Mouse (Mus musculus) CH12.LX (cell line): ENCODE results near the gene Ankrd11. TPM values are rescaled to one million over a fixed set of nuclear protein-coding genes. Genes with fewer than 3 reads are reported as not detected.

Experiments used
- DNase-seq: peaks from one replicate; pipeline ENCODE4 v3.0.0-alpha.2; 2013; ENCODE audit errors: extremely low read depth
- H3K27ac ChIP-seq: 2 replicates; pipeline ENCODE4 v1.5.1; 2012; ENCODE audit warnings: low read depth, mild to moderate bottlenecking, control low read depth, moderate library complexity; ENCODE audit not compliant: insufficient read depth
- H3K27me3 ChIP-seq: replicated peaks from 2 replicates; pipeline ENCODE3; 2012; ENCODE audit warnings: inconsistent platforms
- H3K36me3 ChIP-seq, 2 experiments: replicated peaks in 1 of 2; 2 replicates each; pipeline versions ENCODE3 to v1.6.1; 2012; ENCODE audit warnings: inconsistent platforms in 1 of 2, low read length in 1 of 2, mild to moderate bottlenecking in 1 of 2, mixed read lengths in 1 of 2, moderate library complexity in 1 of 2; ENCODE audit not compliant: control insufficient read depth in 1 of 2, insufficient read depth in 1 of 2
- H3K4me1 ChIP-seq, 2 experiments: 2 replicates each; pipeline ENCODE4 v1.6.1; 2012; ENCODE audit warnings: inconsistent platforms in 1 of 2, moderate library complexity in 1 of 2; ENCODE audit not compliant: insufficient read depth in 2 of 2, control insufficient read depth in 1 of 2
- H3K4me2 ChIP-seq: 2 replicates; pipeline ENCODE4 v1.6.1; 2012; ENCODE audit warnings: low read depth, mild to moderate bottlenecking, control low read depth; ENCODE audit not compliant: poor library complexity, insufficient read depth, severe bottlenecking
- H3K4me3 ChIP-seq, 3 experiments: fragments of 150-350 bp in 1 of 3; sonication (generic) in 1 of 3; replicated peaks in 1 of 3; 2 replicates each; pipeline versions ENCODE3 to v1.5.1; 2011 to 2012; ENCODE audit warnings: low read depth in 2 of 3, low read length in 2 of 3, mild to moderate bottlenecking in 2 of 3, moderate library complexity in 2 of 3, control low read depth in 1 of 3, improper control_type of control experiment in 1 of 3, inconsistent platforms in 1 of 3, mixed read lengths in 1 of 3; ENCODE audit not compliant: poor library complexity in 1 of 3
- H3K79me2 ChIP-seq: replicated peaks from 2 replicates; pipeline ENCODE4 v1.6.1; 2012; ENCODE audit warnings: mild to moderate bottlenecking, moderate library complexity; ENCODE audit not compliant: control insufficient read depth, poor library complexity, insufficient read depth, severe bottlenecking; ENCODE audit errors: extremely low read depth
- H3K9ac ChIP-seq: 2 replicates; pipeline ENCODE4 v1.6.1; 2012; ENCODE audit warnings: low read depth, mild to moderate bottlenecking, control low read depth, moderate library complexity; ENCODE audit not compliant: insufficient read depth
- H3K9me3 ChIP-seq: replicated peaks from 2 replicates; pipeline ENCODE3; 2012; ENCODE audit warnings: low read length, inconsistent platforms, mixed read lengths
- BHLHE40 ChIP-seq: IDR thresholded peaks from 2 replicates; pipeline ENCODE4 v1.6.1; 2011; ENCODE audit warnings: mild to moderate bottlenecking, low read depth, low read length, improper control_type of control experiment
- CHD2 ChIP-seq: IDR thresholded peaks from 2 replicates; pipeline ENCODE4 v1.6.1; 2011; ENCODE audit warnings: low read length, improper control_type of control experiment
- CTCF ChIP-seq, 2 experiments: IDR thresholded peaks in 1 of 2; conservative IDR thresholded peaks in 1 of 2; 2 replicates each; pipeline ENCODE4 v1.5.1; 2011 to 2012; ENCODE audit warnings: low read depth in 2 of 2, low read length in 2 of 2, improper control_type of control experiment in 1 of 2, inconsistent platforms in 1 of 2, mild to moderate bottlenecking in 1 of 2, moderate library complexity in 1 of 2
- ELF1 ChIP-seq: IDR thresholded peaks from 2 replicates; pipeline ENCODE4 v1.6.1; 2014; ENCODE audit warnings: low read depth, mild to moderate bottlenecking, inconsistent platforms, low read length, improper control_type of control experiment
- EP300 ChIP-seq: IDR thresholded peaks from 2 replicates; pipeline ENCODE4 v1.6.1; 2011; ENCODE audit warnings: low read length, improper control_type of control experiment
- ETS1 ChIP-seq: conservative IDR thresholded peaks from 2 replicates; pipeline ENCODE4 v1.6.1; 2012; ENCODE audit warnings: low read depth, mild to moderate bottlenecking, inconsistent platforms, low read length, improper control_type of control experiment, moderate library complexity
- GABPA ChIP-seq: IDR thresholded peaks from 2 replicates; pipeline ENCODE4 v1.6.1; 2012; ENCODE audit warnings: low read depth, low read length, improper control_type of control experiment, inconsistent platforms; ENCODE audit not compliant: insufficient replicate concordance
- JUN ChIP-seq: IDR thresholded peaks from 2 replicates; pipeline ENCODE4 v1.6.1; 2011; ENCODE audit warnings: low read depth, mild to moderate bottlenecking, low read length, improper control_type of control experiment, moderate library complexity; ENCODE audit not compliant: insufficient read depth
- JUND ChIP-seq: conservative IDR thresholded peaks from 2 replicates; pipeline ENCODE4 v1.6.1; 2011; ENCODE audit warnings: low read depth, low read length, improper control_type of control experiment
- KAT2A ChIP-seq: IDR thresholded peaks from 2 replicates; pipeline ENCODE4 v1.6.1; 2012; ENCODE audit warnings: low read length, improper control_type of control experiment, inconsistent platforms; ENCODE audit not compliant: insufficient replicate concordance
- NELFE ChIP-seq: IDR thresholded peaks from 2 replicates; pipeline ENCODE4 v1.6.1; 2011; ENCODE audit warnings: low read depth, low read length, improper control_type of control experiment
- NRF1 ChIP-seq: IDR thresholded peaks from 2 replicates; pipeline ENCODE4 v1.6.1; 2014; ENCODE audit warnings: low read depth, mild to moderate bottlenecking, inconsistent platforms, low read length, improper control_type of control experiment, moderate library complexity
- POLR2AphosphoS2 ChIP-seq: IDR thresholded peaks from 2 replicates; pipeline ENCODE4 v1.6.1; 2011; ENCODE audit warnings: low read depth, low read length, improper control_type of control experiment
- SMC3 ChIP-seq: IDR thresholded peaks from 2 replicates; pipeline ENCODE4 v1.6.1; 2011; ENCODE audit warnings: low read depth, low read length, improper control_type of control experiment
- TCF12 ChIP-seq: IDR thresholded peaks from 2 replicates; pipeline ENCODE4 v1.6.1; 2014; ENCODE audit warnings: low read depth, mild to moderate bottlenecking, inconsistent platforms, low read length, improper control_type of control experiment
- USF2 ChIP-seq: conservative IDR thresholded peaks from 2 replicates; pipeline ENCODE4 v1.6.1; 2011; ENCODE audit warnings: low read depth, low read length, improper control_type of control experiment
- ZKSCAN1 ChIP-seq: IDR thresholded peaks from 2 replicates; pipeline ENCODE4 v1.6.1; 2012; ENCODE audit warnings: low read depth, inconsistent platforms, low read length, improper control_type of control experiment, borderline replicate concordance
- ZMIZ1 ChIP-seq: IDR thresholded peaks from 2 replicates; pipeline ENCODE4 v1.6.1; 2012; ENCODE audit warnings: low read depth, mild to moderate bottlenecking, inconsistent platforms, low read length, improper control_type of control experiment
- ZNF384 ChIP-seq: IDR thresholded peaks from 2 replicates; pipeline ENCODE4 v1.6.1; 2012; ENCODE audit warnings: low read depth, low read length, improper control_type of control experiment, inconsistent platforms
- dilution Hi-C: fragments of 300-500 bp; cut with MboI; formaldehyde crosslinking; loops from 2 replicates; pipeline ENCODE4 v1.14.3; 2020; ENCODE audit warnings: low sequenced_read_pairs; ENCODE audit not compliant: extremely low pct_unique_long_range_greater_than_20kb, extremely low pct_ligation_motif_present
- in situ Hi-C: fragments of 300-500 bp; cut with MboI; formaldehyde crosslinking; loops from 3 replicates; pipeline ENCODE4 v1.14.3; 2019; ENCODE audit warnings: low sequenced_read_pairs, low pct_ligation_motif_present, low pct_unique_long_range_greater_than_20kb, mixed read lengths
- polyA plus RNA-seq: library from polyadenylated mRNA; unstranded; fragments of >175 nt; gene quantifications from 2 replicates; pipeline ENCODE4 v1.2.1, GENCODE M21; 2012; ENCODE audit warnings: low read depth; ENCODE audit not compliant: insufficient read length
- total RNA-seq, 2 experiments: library from RNA; depleted of rRNA; stranded (reverse); fragments of 300-350 nt in 1 of 2; fragments of >200 nt in 1 of 2; gene quantifications; 2 replicates each; pipeline ENCODE4 v1.2.3; 2012 to 2014

Ankrd11 gene
- total and polyA plus RNA-seq, 3 experiments, result 37.4 to 74.9 (median 60.7) TPM

DNA sequence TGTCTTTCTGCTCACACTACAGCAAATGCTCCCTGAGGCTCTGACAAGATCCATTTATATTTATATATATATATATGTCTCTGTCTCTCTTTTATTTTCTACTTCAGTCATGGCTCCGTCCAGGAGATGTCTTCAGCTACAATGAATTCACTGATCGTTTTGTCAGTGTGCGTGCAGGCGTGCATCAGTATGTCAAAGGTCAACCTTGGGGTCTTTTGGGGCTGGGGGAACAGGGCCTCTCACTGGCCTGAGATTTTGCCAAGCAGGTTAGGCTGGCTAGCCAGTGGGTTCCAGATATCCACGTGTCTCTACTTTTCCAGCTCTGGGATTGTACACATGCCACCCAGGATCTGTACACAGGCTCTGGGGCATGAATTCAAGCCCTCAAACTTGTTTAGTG is 139.1 kb downstream of the Ankrd11 start:
- peaks cover 37% of the 10 kb centered on the region for H3K79me2 ChIP-seq
- H3K4me1 ChIP-seq, result peaks cover 6 to 36% of the 10 kb centered on the region in 2 experiments
- no peaks in the 10 kb centered on the region for H3K27me3 ChIP-seq
- H3K36me3 ChIP-seq, result peaks cover 64 to 95% of the 10 kb centered on the region in 2 experiments
- dilution Hi-C loops, result no loop called here
- H3K9ac ChIP-seq, result no peak overlapping the region
- H3K4me3 ChIP-seq, result no peak overlapping the region
- TF ChIP-seq NRF1 (no peak), ETS1 (no peak), ZNF384 (no peak), NELFE (no peak), JUND (no peak), POLR2AphosphoS2 (no peak), ZMIZ1 (no peak), USF2 (no peak), CTCF (conservative IDR thresholded peaks at IDR 0.05 in 1 of 2, IDR thresholded peaks at IDR 0.05 in 1 of 2; ENCODE audit: low read depth in 2 of 2, low read length in 2 of 2) (no peak), ELF1 (no peak), BHLHE40 (no peak), GABPA (no peak), KAT2A (no peak), EP300 (no peak), CHD2 (no peak), ZKSCAN1 (no peak), TCF12 (no peak)
- TF ChIP-seq, all 38 proteins: peak for 0
- H3K4me2 ChIP-seq, result no peak overlapping the region
- in situ Hi-C loops, result loop anchor here (10.0 kb wide), 2 partner anchors 152 to 202 kb away; partner anchors contain the start of gene Rpl13
- no peaks in the 10 kb centered on the region for H3K9me3 ChIP-seq
- no peak for DNase-seq
- H3K27ac ChIP-seq, result no peak overlapping the region

- dilution Hi-C loops, result no loop called here
- H3K4me1 ChIP-seq, result peaks cover 6 to 33% of the 10 kb centered on the region in 2 experiments
- no peak overlapping the region for H3K9ac ChIP-seq
- no peak overlapping the region for H3K4me2 ChIP-seq
- H3K36me3 ChIP-seq, result peaks cover 64 to 95% of the 10 kb centered on the region in 2 experiments
- TF ChIP-seq NRF1, result no peak
- no peak for TF ChIP-seq BHLHE40
- no peak for TF ChIP-seq SMC3
- TF ChIP-seq ELF1, result no peak
- no peak for TF ChIP-seq JUND
- no peak for TF ChIP-seq KAT2A
- no peak for TF ChIP-seq JUN
- TF ChIP-seq CTCF (conservative IDR thresholded peaks at IDR 0.05 in 1 of 2, IDR thresholded peaks at IDR 0.05 in 1 of 2; ENCODE audit: low read depth in 2 of 2, low read length in 2 of 2), result no peak
- TF ChIP-seq, all 38 proteins: peak for 0
- H3K27me3 ChIP-seq, result no peaks in the 10 kb centered on the region
- DNase-seq, result no peak
- in situ Hi-C loops, result loop anchor here (10.0 kb wide), 2 partner anchors 152 to 202 kb away; partner anchors contain the start of gene Rpl13
- H3K9me3 ChIP-seq, result no peaks in the 10 kb centered on the region
- H3K79me2 ChIP-seq, result peaks cover 37% of the 10 kb centered on the region
- no peak overlapping the region for H3K27ac ChIP-seq
- H3K4me3 ChIP-seq, result no peak overlapping the region
Measured at GRCm38 (mm10) chr8:122902581-122902980, 139.5 kb downstream of the Ankrd11 start.
